Mouse (Mus musculus): ENCODE measurements around the gene 1810024B03Rik.

DNA sequence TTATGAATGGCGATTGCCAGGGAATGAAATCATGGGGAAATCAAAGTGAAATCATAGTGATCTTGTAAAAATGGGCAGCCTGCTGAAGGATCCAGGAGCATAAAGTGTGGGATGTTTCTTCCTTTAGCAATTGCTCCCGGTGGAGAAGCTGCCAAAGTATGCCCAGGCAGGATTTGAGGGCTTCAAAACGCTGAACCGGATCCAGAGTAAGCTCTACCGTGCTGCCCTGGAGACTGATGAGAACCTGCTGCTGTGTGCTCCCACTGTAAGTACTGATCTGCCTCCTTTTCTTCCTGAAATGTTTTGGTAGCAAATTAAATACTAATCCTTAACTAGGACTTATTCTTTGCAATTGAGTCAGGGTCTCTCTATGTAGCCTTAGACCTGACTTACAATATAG lies 9.7 kb upstream of the 1810024B03Rik start:
- TF ChIP-seq POLR2A (IDR thresholded peaks at IDR 0.05; ENCODE audit: borderline replicate concordance, extremely low read depth, insufficient read depth, insufficient read length, poor library complexity, severe bottlenecking) (no peak), CTCF (IDR thresholded peaks at IDR 0.05; ENCODE audit: borderline replicate concordance, extremely low read depth, insufficient read depth, insufficient read length) (no peak)
